Mouse (Mus musculus): ENCODE data around the gene Myof. TPM values are rescaled to one million over a fixed set of nuclear protein-coding genes. Genes with fewer than 3 reads are reported as not detected.

Myof gene
- total RNA-seq, 2 experiments from 2014 or later: 5.9 to 6.4 TPM

DNA sequence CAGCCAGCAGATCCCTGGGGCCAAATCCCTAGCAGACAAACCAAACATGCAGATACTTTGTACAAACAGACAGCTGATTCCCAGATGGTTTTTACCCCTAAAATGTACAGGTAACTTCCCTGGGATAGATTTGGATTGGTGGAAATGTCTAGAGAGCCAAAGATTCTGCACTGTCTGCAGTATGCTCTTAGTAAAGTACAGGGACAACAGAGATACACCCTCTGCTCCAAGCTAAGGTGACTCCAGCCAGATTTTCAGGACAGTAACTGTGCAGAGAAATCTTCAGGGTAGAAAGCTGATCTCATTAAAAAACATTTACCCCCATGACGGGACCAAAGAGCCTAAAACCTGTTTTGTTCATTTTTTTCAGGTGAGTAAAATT, 27.5 kb downstream of the Myof start:
- intact Hi-C loops (cut with DNase I): no loop called here
- DNase-seq (ENCODE audit: low spot score in 2 of 2): no peak

DNA sequence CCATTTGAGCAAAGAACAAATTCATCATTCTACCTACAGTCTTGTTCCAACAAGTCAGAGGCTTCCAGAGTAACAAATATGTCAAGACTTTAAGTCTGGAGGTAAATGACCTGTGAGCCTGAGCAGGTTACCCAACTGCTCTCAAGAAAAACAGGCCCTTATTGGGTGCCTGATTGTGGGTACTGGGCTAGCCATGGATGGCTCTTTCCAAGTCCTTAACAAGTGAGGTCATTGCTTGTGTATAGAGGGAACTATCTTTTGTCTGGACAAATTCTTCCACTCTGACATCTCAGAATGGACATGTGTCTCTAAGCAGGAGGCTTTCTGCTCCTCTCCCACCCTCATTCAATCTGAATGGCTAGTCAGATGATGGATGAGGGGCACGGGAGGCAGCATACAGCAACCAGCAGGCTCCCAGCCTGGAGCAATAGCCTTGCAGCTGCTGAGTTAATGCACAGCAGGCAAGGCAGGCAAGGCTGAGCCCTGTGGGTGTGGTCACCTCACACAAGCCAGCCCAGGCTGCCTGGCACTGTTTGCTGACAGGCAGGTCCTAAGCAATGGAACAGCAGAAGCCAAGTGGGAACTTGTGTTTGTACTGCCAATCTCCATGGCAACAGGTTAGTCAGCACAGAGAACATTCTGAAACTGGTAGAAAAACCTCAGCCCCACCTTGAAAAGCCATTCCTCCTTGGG, 28.1 kb downstream of the Myof start:
- DNase-seq (ENCODE audit: low spot score in 2 of 2): peak; percentile 67 to 94
- intact Hi-C loops (cut with DNase I): no loop called here

DNA sequence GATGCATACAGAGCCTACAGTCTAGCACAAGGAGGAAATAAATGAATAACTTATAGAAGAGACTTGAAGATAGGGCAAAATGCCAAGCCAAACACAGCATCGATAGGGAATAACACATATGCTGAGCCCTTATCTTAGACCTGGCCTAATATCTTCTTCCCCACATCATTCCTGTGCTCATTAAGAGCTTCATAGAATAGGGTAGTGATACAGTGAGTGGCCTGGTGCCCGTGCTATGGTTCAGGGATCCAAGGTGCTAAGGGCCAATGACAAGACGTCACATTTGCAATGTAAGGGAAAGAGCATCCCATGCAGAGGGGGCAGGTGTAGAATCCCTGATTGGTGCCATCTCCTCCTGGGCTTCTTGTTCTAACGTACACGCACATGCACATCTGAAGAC, 28.9 kb downstream of the Myof start:
- no peak for DNase-seq (ENCODE audit: low spot score in 2 of 2)
- intact Hi-C loops (cut with DNase I): no loop called here

DNA sequence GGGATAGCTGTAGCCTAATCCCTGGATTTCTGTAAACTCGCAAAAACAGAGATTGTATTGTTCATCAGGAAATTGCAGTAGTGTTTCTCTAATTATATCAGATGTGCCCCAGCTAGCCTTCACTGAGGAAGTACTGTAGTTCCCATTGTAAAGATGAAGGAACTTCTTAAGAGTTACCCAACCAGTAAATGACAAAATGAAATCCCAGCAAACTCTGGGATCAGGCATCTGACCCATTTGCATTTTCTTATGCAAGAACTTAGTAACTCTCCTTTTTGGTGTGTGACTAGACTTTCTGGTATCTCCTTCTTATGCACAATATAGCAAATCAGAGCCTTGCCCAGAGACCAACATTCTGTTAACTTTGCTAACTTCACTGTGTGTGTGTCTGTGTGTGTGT, 32.0 kb downstream of the Myof start:
- intact Hi-C loops (cut with DNase I): no loop called here
- no peak for DNase-seq (ENCODE audit: low spot score in 2 of 2)

DNA sequence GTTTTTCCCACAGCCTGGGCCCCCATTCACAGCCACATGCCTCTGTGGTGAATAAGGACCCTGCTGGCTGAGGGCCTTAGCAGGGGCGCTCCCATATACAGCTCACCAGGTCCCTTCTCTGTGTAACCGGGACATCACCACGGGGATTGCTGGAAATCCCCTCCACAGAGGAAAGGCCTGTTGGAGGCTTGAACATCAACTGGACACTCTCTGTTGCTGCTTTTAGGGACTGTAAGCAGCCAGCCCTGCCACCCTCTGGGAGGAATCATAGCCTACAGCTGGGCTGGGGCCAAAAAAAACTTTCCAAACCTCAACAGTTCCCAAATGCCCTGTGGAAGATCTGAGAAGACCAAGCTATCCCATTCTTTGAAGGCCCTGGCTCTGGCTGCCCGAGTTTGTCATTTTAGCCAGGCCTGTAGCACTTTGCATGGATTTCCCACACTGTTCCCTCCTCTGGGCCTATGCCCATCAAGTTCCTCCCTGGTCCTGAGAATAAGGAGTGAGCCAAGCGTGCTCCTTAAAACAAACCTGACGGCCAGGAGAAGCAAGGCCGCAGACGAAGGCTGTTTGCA, 38.5 kb downstream of the Myof start:
- intact Hi-C loops (cut with DNase I): no loop called here
- no peak for DNase-seq (ENCODE audit: low spot score in 2 of 2)

DNA sequence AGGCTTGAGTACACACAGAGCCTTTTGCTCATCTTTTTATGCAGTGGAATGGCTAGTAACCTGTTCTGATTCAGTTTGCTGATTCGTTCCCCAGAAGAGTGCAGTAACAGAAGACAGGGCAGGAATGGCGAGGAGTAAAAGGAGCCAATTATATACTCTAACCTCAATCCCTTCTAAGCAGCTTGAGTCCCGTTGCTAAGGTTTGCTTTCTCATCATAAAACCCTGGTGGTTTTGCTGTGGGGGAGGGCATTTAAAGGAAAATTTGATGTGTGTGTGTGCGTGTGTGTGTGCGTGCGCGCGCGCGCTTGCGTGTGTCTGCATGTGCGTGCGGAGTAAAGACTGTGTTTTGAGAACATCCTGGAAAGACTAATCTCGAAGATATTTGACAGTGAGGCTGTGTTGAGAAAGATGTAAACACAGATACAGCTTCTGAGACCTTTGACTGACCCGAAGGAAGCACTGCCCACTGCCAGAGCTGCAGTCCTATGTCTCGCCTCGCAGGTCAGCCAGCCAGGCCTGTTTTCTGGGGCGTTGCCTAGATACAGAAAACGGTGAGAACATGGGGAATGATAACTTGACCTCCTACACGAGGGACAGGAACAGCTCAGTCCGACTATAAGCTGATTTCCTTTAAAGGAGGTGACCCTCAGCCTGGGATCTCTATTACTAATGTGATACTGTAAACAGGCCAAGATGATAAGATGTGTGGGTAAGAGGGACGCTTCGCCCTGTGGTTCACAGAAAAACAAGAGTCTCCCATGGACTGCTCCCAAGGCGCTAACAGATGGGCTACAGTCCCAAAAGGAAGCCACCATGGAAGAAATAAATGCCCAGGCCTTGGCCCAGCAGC, 39.5 kb downstream of the Myof start:
- intact Hi-C loops (cut with DNase I): no loop called here
- peak in 1 of 2 experiments; percentile 27 for DNase-seq (ENCODE audit: low spot score in 2 of 2)

DNA sequence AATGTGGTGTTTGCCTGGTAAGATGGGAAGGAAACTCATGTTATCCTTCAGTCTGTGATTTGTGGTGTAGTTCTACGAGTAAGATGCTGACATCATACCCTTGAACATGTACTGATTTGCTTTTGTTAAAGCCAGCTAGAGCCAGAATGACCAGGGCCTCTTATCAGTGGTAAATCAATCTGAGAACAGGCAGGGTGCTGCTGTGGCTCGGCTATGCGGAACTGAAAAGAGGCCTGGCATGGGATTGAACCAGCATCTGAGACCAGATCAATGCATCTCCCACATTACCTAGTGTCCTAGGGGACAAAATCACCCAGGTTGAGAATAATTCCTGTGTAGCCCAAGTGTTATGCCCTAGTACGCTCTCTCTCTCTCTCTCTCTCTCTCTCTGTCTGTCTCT, 40.6 kb downstream of the Myof start:
- intact Hi-C loops (cut with DNase I): no loop called here
- DNase-seq (ENCODE audit: low spot score in 2 of 2): no peak

DNA sequence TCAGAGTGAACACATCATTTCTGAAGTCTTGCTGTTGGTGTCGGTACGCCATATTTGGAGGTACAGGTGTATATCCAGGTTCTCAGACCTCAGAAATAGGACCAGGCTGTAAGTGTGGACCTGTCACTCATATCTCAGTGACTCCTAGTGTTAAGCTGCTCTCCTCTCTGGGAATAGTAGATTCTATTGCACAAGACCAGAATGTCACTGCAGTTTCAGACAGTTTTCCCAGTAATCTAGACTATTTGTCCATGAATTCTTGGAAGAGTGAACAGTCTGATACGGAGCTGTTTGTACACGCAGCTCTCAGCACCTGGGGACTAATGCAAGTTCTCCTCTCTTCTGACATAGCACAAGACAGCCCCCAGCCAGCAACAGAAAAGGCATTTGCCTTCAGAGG, 42.4 kb downstream of the Myof start:
- intact Hi-C loops (cut with DNase I): no loop called here
- no peak for DNase-seq (ENCODE audit: low spot score in 2 of 2)

DNA sequence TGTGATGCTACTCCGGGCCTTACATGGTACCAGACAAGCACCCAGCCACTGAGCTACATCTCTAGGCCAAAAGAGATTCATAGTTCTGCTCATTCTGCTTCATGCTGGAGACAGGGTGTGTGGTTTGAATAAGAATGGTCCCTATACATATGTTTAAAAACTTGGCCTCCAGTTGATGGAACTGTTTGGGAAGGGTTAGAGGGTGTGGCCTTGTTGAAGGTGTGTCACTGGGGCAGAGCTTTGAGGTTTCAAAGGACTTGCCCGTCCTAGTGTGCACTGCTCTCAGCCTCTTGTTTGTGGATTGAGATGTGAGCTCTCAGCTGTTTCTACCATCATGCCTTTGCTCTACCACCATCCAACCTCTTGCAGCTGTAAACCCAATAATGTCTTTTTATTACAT, 43.4 kb downstream of the Myof start:
- no peak for DNase-seq (ENCODE audit: low spot score in 2 of 2)
- intact Hi-C loops (cut with DNase I): no loop called here

DNA sequence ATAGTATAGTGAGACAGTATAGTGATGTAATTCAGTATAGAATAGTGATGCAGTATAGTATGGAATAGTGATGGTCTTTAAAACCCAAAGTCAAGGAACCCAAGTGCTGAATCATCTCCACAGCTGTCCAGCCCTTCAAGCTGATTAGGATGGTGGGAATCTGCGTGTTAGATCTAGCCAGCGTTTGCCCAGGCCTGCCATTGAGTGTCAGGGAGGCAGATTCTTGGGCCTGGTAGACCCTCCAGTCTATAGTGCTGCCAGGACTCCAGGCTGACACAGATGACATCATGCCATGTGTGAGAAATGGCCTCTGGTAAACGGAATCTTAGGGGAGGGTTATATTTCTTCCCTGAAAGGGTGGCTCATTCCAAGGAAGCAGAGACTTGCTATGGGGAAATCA, 49.1 kb downstream of the Myof start:
- intact Hi-C loops (cut with DNase I): no loop called here
- no peak for DNase-seq (ENCODE audit: low spot score in 2 of 2)

DNA sequence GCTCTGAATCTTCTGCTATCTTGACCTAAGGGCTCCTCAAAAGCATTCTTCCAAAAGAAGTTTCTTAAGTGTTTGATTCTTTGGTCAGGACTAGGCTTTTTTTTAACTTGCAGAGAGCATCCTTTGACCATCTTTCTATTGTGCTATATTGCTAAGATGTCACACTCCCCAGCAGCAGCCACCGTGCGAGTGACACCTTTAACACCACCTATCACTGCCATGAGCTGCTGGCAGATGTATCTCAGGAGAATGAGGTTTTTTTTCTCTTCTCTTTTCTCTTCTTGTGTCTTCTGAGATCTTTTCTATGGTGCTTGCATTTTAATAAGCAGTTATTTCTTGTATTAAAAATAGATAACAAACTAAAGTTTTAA, 51.2 kb downstream of the Myof start:
- intact Hi-C loops (cut with DNase I): no loop called here
- DNase-seq (ENCODE audit: low spot score in 2 of 2): no peak

DNA sequence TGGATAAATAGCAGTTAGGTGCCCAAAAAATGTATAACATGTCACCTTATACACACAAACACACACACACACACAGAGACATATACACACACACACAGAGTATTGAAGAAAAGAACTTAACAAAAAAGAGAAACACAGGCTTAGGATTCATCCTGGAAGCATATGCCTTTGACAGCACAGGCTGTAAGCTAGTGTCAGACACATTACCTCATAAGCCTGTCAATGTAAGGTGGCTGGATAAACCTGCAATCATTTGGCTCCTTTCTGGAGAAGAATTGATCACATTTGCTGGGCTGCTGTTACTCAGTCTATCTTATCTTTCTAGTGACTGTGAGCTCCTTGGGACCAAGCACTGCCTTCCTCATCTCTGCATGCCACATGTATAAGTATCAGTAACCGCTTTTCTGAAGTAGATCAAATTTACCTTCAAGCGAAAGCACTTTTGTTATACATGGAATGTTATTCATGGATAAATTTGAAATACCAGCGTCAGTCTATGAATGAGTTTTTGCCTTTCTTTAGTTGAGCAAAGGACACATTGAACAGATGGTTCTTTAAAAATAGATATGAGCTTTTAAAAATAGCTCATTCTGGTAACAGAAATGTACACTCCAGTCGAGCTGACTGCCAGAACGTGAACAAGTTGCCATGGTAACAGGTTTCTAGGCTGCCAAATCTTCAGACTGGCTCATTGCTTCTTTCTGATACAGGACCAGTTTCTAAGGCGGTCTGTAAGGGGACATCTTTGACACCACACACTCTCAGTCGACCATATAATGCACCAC, 51.8 kb downstream of the Myof start:
- intact Hi-C loops (cut with DNase I): no loop called here
- DNase-seq (ENCODE audit: low spot score in 2 of 2): peak; percentile 80 to 94

DNA sequence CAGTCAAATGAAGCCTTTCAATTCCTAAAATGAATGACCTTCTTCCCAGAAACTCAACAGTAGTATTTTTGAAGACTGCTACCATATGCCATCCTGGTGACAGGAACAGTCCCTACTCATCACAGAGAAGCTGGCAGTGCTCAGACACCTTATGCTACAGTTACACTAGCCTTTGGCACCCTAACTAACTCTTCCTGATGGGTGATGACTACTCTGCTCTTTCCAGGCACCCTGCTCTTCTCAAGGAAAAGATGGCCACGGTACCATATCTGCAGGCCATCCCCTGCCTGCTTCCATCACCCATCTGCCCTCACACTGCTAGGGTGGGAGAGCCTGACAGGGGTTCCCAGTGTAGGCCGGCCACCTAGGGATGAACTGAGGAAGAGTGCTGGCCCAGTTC, 53.4 kb downstream of the Myof start:
- intact Hi-C loops (cut with DNase I): no loop called here
- DNase-seq (ENCODE audit: low spot score in 2 of 2): no peak

DNA sequence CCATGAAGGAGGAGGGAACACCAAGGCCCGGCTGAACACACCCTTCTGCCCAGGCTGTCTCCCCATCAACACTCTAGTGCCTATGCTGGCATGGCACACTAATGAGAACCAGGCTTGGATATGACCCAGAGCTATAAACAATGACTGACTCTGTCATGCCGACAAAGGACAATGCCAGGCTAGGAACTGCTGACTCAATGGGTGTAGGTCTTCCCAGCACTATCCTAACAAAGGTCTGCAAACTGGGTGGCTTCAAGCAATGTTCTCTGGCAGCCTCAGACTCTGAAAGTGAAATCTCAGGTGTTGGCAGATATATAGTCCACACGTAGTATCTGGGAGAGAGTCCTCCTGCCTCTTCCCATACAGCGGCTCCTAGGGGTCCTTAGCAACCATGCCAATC, 55.2 kb downstream of the Myof start:
- no peak for DNase-seq (ENCODE audit: low spot score in 2 of 2)
- intact Hi-C loops (cut with DNase I): no loop called here

DNA sequence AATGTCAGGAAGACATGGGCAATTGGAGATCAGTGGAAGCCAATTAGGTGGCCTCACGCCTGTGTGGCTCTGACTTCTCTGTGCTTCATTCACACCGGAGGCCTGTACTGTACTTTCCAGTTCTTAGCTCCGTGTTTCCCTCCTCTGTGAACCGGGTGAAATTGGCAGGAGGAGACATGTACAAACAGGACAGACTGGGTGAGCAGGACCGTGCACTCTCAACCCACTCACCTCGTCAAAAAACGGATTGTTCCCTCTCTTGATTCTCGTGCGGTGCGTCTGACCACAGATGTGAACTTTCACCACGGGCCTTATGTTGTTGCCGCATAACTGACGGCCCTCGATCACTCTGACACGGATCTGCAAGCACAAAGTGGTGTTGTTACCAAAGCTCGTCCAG, 57.6 kb downstream of the Myof start:
- intact Hi-C loops (cut with DNase I): no loop called here

DNA sequence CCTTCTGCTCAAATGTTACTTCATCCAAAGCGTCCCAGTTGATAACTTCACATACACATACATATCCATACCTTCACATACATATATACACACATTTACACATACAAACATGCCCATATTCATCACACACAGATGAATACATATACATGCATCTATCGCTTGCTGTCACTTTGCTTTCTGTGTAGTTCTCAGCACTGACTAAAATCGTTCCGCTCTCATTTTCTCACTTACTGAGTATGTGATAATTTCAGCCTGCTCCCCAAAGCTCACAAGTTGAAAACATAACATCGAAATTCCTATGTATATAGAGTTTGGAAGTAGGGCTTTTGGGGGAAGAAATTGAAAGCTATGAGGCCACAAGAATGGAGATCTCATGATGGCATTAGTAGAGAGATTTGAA, 67.4 kb downstream of the Myof start:
- intact Hi-C loops (cut with DNase I): no loop called here
- DNase-seq (ENCODE audit: low spot score in 2 of 2): no peak

More for the DNA sequence above, 57.6 kb downstream of the Myof start:
- DNase-seq (ENCODE audit: low spot score in 2 of 2): no peak

DNA sequence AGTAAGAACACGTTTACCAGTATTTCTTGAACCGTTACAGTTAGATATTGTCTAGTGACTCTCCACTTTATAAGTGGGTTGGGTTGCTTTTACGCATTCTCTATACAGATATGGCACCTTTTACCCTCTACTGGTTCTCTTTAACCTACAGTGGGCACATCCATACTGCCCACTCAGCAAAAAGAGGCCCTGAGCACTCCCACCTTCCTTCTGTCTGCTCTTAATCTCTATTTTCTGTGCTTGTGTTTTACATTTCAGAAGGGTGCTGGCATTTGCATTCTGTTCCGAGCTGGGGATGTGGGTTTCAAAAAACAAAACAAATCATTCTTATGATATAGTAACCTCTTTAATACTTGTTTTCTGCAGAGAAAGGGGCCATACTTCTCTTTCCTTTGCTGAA, 72.8 kb downstream of the Myof start:
- no peak for DNase-seq (ENCODE audit: low spot score in 2 of 2)
- intact Hi-C loops (cut with DNase I): no loop called here

DNA sequence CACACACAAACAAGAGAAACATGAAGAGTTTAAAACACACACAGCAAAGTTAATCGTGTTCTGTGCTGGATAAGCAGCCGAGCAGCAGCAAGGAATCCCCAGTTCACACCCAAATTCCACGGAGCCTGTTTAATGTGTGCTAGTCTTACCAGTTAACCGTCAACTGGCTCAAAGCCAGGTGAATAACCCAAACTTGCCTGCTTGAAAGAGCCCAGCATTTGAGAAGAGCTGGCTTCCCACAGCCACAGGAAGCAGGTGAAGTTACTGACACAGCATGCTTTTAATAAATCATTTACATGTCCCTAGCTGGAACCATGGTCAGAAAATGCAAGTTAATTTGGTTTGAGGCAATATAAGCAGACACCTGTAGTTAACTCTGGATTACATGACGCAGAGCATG, 73.4 kb downstream of the Myof start:
- DNase-seq (ENCODE audit: low spot score in 2 of 2): no peak
- intact Hi-C loops (cut with DNase I): no loop called here

DNA sequence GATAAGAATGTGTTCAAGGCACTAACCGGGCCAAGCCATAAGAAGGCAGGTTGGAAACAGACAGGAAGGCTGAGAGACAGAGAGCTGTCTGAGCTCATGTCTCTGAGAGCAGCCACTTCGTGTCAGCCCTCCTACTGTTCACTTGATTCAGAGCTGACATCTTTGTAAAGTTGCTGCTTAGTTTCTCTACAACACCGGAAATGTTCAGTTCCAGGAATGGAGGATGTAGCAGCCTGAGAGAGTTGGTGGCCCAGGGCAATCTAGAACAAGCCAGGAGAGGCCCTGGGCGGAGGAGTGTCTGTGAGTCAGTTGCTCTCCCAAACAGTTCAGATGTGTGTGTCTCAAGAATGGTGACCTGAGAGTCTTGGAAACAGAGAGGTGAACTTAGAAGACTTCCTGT, 77.5 kb downstream of the Myof start:
- intact Hi-C loops (cut with DNase I): no loop called here

DNA sequence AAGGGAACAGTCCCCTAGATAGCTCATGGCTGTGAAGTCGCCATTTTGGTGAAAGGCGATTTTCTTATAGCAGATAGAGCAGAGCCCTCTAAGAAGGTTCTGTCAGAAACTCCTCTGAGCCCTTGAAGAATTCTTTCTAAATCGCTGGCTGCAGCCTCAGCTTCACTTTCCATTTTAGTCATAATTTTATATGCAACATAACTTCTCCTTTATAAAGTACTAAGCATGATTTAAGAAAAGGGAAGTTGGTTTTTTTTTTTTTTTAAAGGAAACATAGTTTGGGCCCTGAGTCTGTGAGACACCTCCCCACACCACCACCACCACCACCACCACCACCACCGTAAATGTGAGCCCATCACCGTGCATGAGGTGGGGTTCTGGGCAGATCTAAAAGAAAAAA, 80.0 kb downstream of the Myof start:
- intact Hi-C loops (cut with DNase I): no loop called here
- no peak for DNase-seq (ENCODE audit: low spot score in 2 of 2)

More for the DNA sequence above, 77.5 kb downstream of the Myof start:
- DNase-seq (ENCODE audit: low spot score in 2 of 2): no peak

All from left cerebral cortex, postnatal 14 days (tissue).